Mouse (Mus musculus) forebrain, embryonic 14.5 days (tissue): ENCODE data around the gene C2cd4d. TPM values are rescaled to one million over a fixed set of nuclear protein-coding genes. Genes with fewer than 3 reads are reported as not detected.

Experiments used
- ATAC-seq: fragments of 200-750 bp; cut with Nextera tagmentation; 2 replicates; pipeline ENCODE4 v1.8.0; 2017; ENCODE audit warnings: mild to moderate bottlenecking, moderate library complexity
- DNase-seq: peaks from one replicate; pipeline ENCODE4 v3.0.0-alpha.2; 2015; ENCODE audit warnings: low spot score
- H3K27ac ChIP-seq: fragments of 300-500 bp; sonication (generic); 2 replicates; pipeline ENCODE4 v1.5.1; 2014; ENCODE audit warnings: low read depth, mild to moderate bottlenecking, control low read depth, low read length, moderate library complexity
- H3K27me3 ChIP-seq: fragments of 300-500 bp; sonication (generic); replicated peaks from 2 replicates; pipeline ENCODE4 v1.6.1; 2014; ENCODE audit warnings: low read length, control low read depth, mixed read lengths; ENCODE audit not compliant: control insufficient read depth, insufficient read depth
- H3K36me3 ChIP-seq: fragments of 300-500 bp; sonication (generic); 2 replicates; pipeline ENCODE4 v1.6.1; 2014; ENCODE audit warnings: low read length, control low read depth; ENCODE audit not compliant: control insufficient read depth, insufficient read depth
- H3K4me1 ChIP-seq: fragments of 300-500 bp; sonication (generic); 2 replicates; pipeline ENCODE4 v1.6.1; 2014; ENCODE audit warnings: antibody characterized with exemption, low read length, control low read depth; ENCODE audit not compliant: control insufficient read depth, insufficient read depth
- H3K4me2 ChIP-seq: fragments of 300-500 bp; sonication (generic); 2 replicates; pipeline ENCODE4 v1.6.1; 2014; ENCODE audit warnings: mild to moderate bottlenecking, control low read depth, low read length
- H3K4me3 ChIP-seq: fragments of 300-500 bp; sonication (generic); 2 replicates; pipeline ENCODE4 v1.5.1; 2014; ENCODE audit warnings: low read depth, low read length, control low read depth
- H3K9ac ChIP-seq: fragments of 300-500 bp; sonication (generic); 2 replicates; pipeline ENCODE4 v1.6.1; 2014; ENCODE audit warnings: mild to moderate bottlenecking, low read length, control low read depth, moderate library complexity
- H3K9me3 ChIP-seq: fragments of 300-500 bp; sonication (generic); replicated peaks from 2 replicates; pipeline ENCODE4 v1.6.1; 2016; ENCODE audit warnings: low read length, control low read depth, mixed read lengths; ENCODE audit not compliant: control insufficient read depth
- WGBS: fragments of 180-500 bp; shearing (Covaris S2); extraction: QIAGEN DNeasy Blood & Tissue Kit; methylation state at CpG from one replicate; pipeline ENCODE4 v1.1.7; 2014; 5-methylcytosine and 5-hydroxymethylcytosine counted together
- polyA plus RNA-seq: library from polyadenylated mRNA; unstranded; fragments of >200 nt; fragmentation: Nextera tagmentation; extraction: Ambion mirVana; gene quantifications from 2 replicates; pipeline ENCODE4 v1.2.1, GENCODE M21; 2014

Gene C2cd4d
- polyA plus RNA-seq, 1 experiment from 2014 or later: 1.5 TPM

- H3K4me1 ChIP-seq: no peaks in the 10 kb centered on the region
- H3K36me3 ChIP-seq: no peaks in the 10 kb centered on the region
- H3K27ac ChIP-seq: no peak overlapping the region
- no peak overlapping the region for H3K4me3 ChIP-seq
- peaks cover 11% of the 10 kb centered on the region; the same call in 1 of the 2 replicates for H3K27me3 ChIP-seq
- H3K4me2 ChIP-seq: no peak overlapping the region
- ATAC-seq (no peak), DNase-seq (peak; percentile 53)
- no peaks in the 10 kb centered on the region for H3K9me3 ChIP-seq
- 4% methylated on average over 1 of the region's 1 CpGs for WGBS
- H3K9ac ChIP-seq: no peak overlapping the region
These were observed 1.4 kb upstream of the C2cd4d start for GRCm38 (mm10) chr3:94360812-94361211.

GRCm38 (mm10) chr3:94363291-94364153, 1.3 kb downstream of the C2cd4d start:
- Histone ChIP-seq H3K9me3 (no peaks in the 10 kb centered on the region), H3K4me3 (peak overlapping the region; percentile 53), H3K36me3 (no peaks in the 10 kb centered on the region), H3K4me2 (peak overlapping the region; percentile 85), H3K4me1 (no peaks in the 10 kb centered on the region), H3K9ac (peak overlapping the region; percentile 86), H3K27me3 (peaks cover 11% of the 10 kb centered on the region; the same call in 1 of the 2 replicates), H3K27ac (no peak overlapping the region)
- DNase-seq: peak; percentile 54
- ATAC-seq: peak; percentile 73
- 7% methylated on average over 87 of the region's 97 CpGs for WGBS

GRCm38 (mm10) chr3:94364154-94364526, 1.9 kb downstream of the C2cd4d start:
- Histone ChIP-seq H3K36me3 (no peaks in the 10 kb centered on the region), H3K9me3 (no peaks in the 10 kb centered on the region), H3K9ac (peak overlapping the region; percentile 86), H3K4me3 (peak overlapping the region; percentile 53), H3K4me2 (peak overlapping the region; percentile 85), H3K27me3 (peaks cover 11% of the 10 kb centered on the region; the same call in 1 of the 2 replicates), H3K4me1 (no peaks in the 10 kb centered on the region), H3K27ac (no peak overlapping the region)
- DNase-seq (no peak), ATAC-seq (no peak)
- 3% methylated on average over 23 of the region's 23 CpGs for WGBS

- H3K27me3 ChIP-seq: peaks cover 11% of the 10 kb centered on the region; the same call in 1 of the 2 replicates
- WGBS: 22% methylated on average over 3 of the region's 3 CpGs
- H3K4me2 ChIP-seq: no peak overlapping the region
- H3K4me3 ChIP-seq: no peak overlapping the region
- no peaks in the 10 kb centered on the region for H3K9me3 ChIP-seq
- H3K27ac ChIP-seq: no peak overlapping the region
- DNase-seq: peak; percentile 90
- no peak overlapping the region for H3K9ac ChIP-seq
- no peaks in the 10 kb centered on the region for H3K36me3 ChIP-seq
- peak; percentile 51 for ATAC-seq
- H3K4me1 ChIP-seq: peaks cover 5% of the 10 kb centered on the region
These were observed 4.5 kb downstream of the C2cd4d start for GRCm38 (mm10) chr3:94366761-94367160.

- DNase-seq (no peak), ATAC-seq (no peak)
- 92% methylated on average over 6 of the region's 6 CpGs for WGBS
These were observed 5.3 kb downstream of the C2cd4d start for GRCm38 (mm10) chr3:94367511-94367910.

GRCm38 (mm10) chr3:94368631-94369030, 6.4 kb downstream of the C2cd4d start:
- H3K27me3 ChIP-seq: no peaks in the 10 kb centered on the region

More at GRCm38 (mm10) chr3:94367511-94367910, 5.3 kb downstream of the C2cd4d start:
- no peak overlapping the region for H3K4me2 ChIP-seq
- no peaks in the 10 kb centered on the region for H3K36me3 ChIP-seq
- peaks cover 6% of the 10 kb centered on the region; the same call in 1 of the 2 replicates for H3K27me3 ChIP-seq
- H3K27ac ChIP-seq: no peak overlapping the region
- H3K9me3 ChIP-seq: no peaks in the 10 kb centered on the region
- peaks cover 10% of the 10 kb centered on the region for H3K4me1 ChIP-seq
- H3K9ac ChIP-seq: no peak overlapping the region
- H3K4me3 ChIP-seq: no peak overlapping the region

GRCm38 (mm10) chr3:94369709-94370108, 7.5 kb downstream of the C2cd4d start:
- no peak for ATAC-seq

More at GRCm38 (mm10) chr3:94368631-94369030, 6.4 kb downstream of the C2cd4d start:
- peaks cover 17% of the 10 kb centered on the region for H3K4me1 ChIP-seq
- no peak overlapping the region for H3K27ac ChIP-seq
- no peak overlapping the region for H3K4me2 ChIP-seq
- no peak overlapping the region for H3K4me3 ChIP-seq
- DNase-seq (no peak), ATAC-seq (no peak)
- WGBS: 75% methylated on average over 6 of the region's 6 CpGs
- H3K9ac ChIP-seq: no peak overlapping the region
- H3K9me3 ChIP-seq: no peaks in the 10 kb centered on the region
- H3K36me3 ChIP-seq: no peaks in the 10 kb centered on the region

GRCm38 (mm10) chr3:94371637-94372036, 9.4 kb downstream of the C2cd4d start:
- H3K36me3 ChIP-seq: no peaks in the 10 kb centered on the region
- no peak overlapping the region for H3K4me3 ChIP-seq
- H3K9me3 ChIP-seq: no peaks in the 10 kb centered on the region
- peak overlapping the region; percentile 29; the same call in 1 of the 2 replicates for H3K9ac ChIP-seq
- DNase-seq: peak; percentile 82
- H3K4me2 ChIP-seq: peak overlapping the region; percentile 38
- ATAC-seq: peak; percentile 58
- H3K27ac ChIP-seq: peak overlapping the region; percentile 39; the same call in 1 of the 2 replicates
- no peaks in the 10 kb centered on the region for H3K27me3 ChIP-seq
- peaks cover 23% of the 10 kb centered on the region for H3K4me1 ChIP-seq
- WGBS: 3% methylated on average over 11 of the region's 11 CpGs

More at GRCm38 (mm10) chr3:94369709-94370108, 7.5 kb downstream of the C2cd4d start:
- no peak overlapping the region for H3K4me3 ChIP-seq
- no peak overlapping the region for H3K27ac ChIP-seq
- 69% methylated on average over 2 of the region's 2 CpGs for WGBS
- no peak overlapping the region for H3K4me2 ChIP-seq
- H3K9me3 ChIP-seq: no peaks in the 10 kb centered on the region
- no peak overlapping the region for H3K9ac ChIP-seq
- no peak for DNase-seq
- no peaks in the 10 kb centered on the region for H3K27me3 ChIP-seq
- peaks cover 23% of the 10 kb centered on the region for H3K4me1 ChIP-seq
- H3K36me3 ChIP-seq: no peaks in the 10 kb centered on the region

GRCm38 (mm10) chr3:94372038-94372437, 9.8 kb downstream of the C2cd4d start:
- no peak overlapping the region for H3K27ac ChIP-seq
- H3K9me3 ChIP-seq: no peaks in the 10 kb centered on the region
- WGBS: 0% methylated on average over 2 of the region's 3 CpGs
- peak overlapping the region; percentile 38 for H3K4me2 ChIP-seq
- no peaks in the 10 kb centered on the region for H3K36me3 ChIP-seq
- H3K4me1 ChIP-seq: peaks cover 23% of the 10 kb centered on the region
- no peak overlapping the region for H3K4me3 ChIP-seq
- ATAC-seq: peak; percentile 11; the same call in 1 of the 2 replicates
- H3K9ac ChIP-seq: peak overlapping the region; percentile 29; the same call in 1 of the 2 replicates
- no peak for DNase-seq
- no peaks in the 10 kb centered on the region for H3K27me3 ChIP-seq
